ENCODE assay signal across 9 mouse cellular contexts in the genomic region with DNA sequence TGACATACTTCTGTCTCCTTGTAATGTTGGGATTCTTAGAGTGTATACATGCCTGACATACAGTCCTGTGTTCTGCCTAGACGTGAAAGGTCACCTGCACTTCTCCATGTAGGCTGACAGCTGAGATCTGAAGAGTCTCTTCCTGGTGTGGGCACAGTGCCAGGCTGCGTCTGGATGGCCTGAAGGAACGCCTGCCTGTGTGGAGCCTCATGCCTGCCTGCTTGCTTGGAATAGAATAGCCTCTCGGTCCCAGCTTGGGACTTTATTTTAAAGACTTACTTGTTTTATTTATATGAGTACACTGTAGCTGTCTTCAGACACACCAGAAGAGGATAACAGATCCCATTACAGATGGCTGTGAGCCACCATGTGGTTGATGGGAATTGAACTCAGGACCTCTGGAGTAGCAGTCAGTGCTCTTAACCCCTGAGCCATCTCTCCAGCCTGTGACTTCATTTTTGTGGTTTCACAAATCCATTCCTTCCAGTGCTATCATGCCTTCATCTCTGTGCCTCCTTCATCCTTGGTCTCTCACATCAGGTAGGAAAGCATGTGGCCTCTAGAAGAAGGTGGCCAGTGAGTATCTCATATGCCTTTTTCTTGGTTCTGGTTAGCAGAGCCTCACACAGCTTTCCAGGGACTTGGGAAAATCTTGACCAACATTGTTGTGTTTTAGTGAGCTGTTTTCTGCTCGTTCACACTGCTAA. TPM values are rescaled to one million over a fixed set of nuclear protein-coding genes. Genes with fewer than 3 reads are reported as not detected.
DNase-seq lines count a peak whose midpoint lies in the region; ATAC-seq and TF ChIP-seq lines count a peak whose summit lies in the region.
"Had no signal": no experiment of that assay in that cellular context is flagged by ENCODE, and none has a peak within 500 bp of the region (broad histone marks: within the 10 kb centered on the region; RNA-seq: fewer than 3 reads in every experiment).

No protein-coding gene starts in this region.

- 0 out of 2 replicates have a peak, but pooled peaks cover 3% of the 10 kb centered on the region for H3K36me3 ChIP-seq in lung, embryonic 14.5 days (ENCODE audit: insufficient read depth)

- peak overlapping the region; percentile 23; the same call in 1 of the 2 replicates for H3K4me2 ChIP-seq in lung, embryonic 14.5 days
- H3K4me2 ChIP-seq: limb, embryonic 12.5 days had no signal

- peak overlapping the region; percentile 9; the same call in 1 of the 2 replicates for H3K9ac ChIP-seq in lung, embryonic 14.5 days
- H3K9ac ChIP-seq: limb, embryonic 12.5 days had no signal

- intact Hi-C loops in gastrocnemius, adult 2 months (cut with DNase I) = no loop called here

- ATAC-seq in lung, embryonic 14.5 days (ENCODE audit: insufficient read depth) = peak; percentile 36
- no peak for ATAC-seq in frontal cortex, adult (ENCODE audit: low TSS enrichment)

- no peak for TF ChIP-seq POLR2A in bone marrow, adult 2 months (IDR thresholded peaks at IDR 0.05; ENCODE audit: borderline replicate concordance, control insufficient read depth, low read depth, low read length)

- H3K4me3 ChIP-seq in lung, embryonic 14.5 days (ENCODE audit: low read depth, low read length) = no peak overlapping the region
- no peak overlapping the region for H3K4me3 ChIP-seq in bone marrow, adult 2 months (replicated peaks; ENCODE audit: control insufficient read depth, low read depth, low read length)
- H3K4me3 ChIP-seq in gastrocnemius, adult 2 months = peak overlapping the region; percentile 27; the same call in 1 of the 2 replicates
- H3K4me3 ChIP-seq: limb, embryonic 12.5 days had no signal

- peak; percentile 65 for DNase-seq in lung, embryonic 14.5 days
- DNase-seq in lung, postnatal 36 days = no peak
- DNase-seq in gastrocnemius, adult 2 months = peak; percentile 86
- peak; percentile 79 to 86 for DNase-seq in kidney, postnatal 25 days
- no peak for DNase-seq in frontal cortex, postnatal 25 days (ENCODE audit: low spot score in 2 of 2)
- no peak for DNase-seq in thymus, postnatal 25 days

- H3K27me3 ChIP-seq in lung, embryonic 14.5 days (ENCODE audit: insufficient read depth, low read length) = no peaks in the 10 kb centered on the region
- H3K27me3 ChIP-seq: limb, embryonic 12.5 days had no signal

- TF ChIP-seq CTCF in lung, embryonic 14.5 days (IDR thresholded peaks at IDR 0.05; ENCODE audit: low read depth) = no peak
- no peak for TF ChIP-seq CTCF in bone marrow, adult 2 months (IDR thresholded peaks at IDR 0.05; ENCODE audit: control insufficient read depth, insufficient read depth, low read length)
- TF ChIP-seq CTCF in gastrocnemius, adult 2 months (IDR thresholded peaks at IDR 0.05) = no peak

- H3K4me1 ChIP-seq in lung, embryonic 14.5 days (ENCODE audit: insufficient read depth) = peaks cover 20% of the 10 kb centered on the region
- peaks cover 13% of the 10 kb centered on the region for H3K4me1 ChIP-seq in bone marrow, adult 2 months (ENCODE audit: control insufficient read depth, insufficient read depth, low read length)

- 19% methylated on average over 5 of the region's 5 CpGs for WGBS in lung, embryonic 14.5 days
- WGBS in bone marrow, adult 2 months = 50% methylated on average over 5 of the region's 5 CpGs

- peak overlapping the region; percentile 73 for H3K27ac ChIP-seq in lung, embryonic 14.5 days (ENCODE audit: low read depth)
- peak overlapping the region; percentile 68 for H3K27ac ChIP-seq in bone marrow, adult 2 months (ENCODE audit: control insufficient read depth, insufficient read depth, low read depth, low read length, poor library complexity)
- peak overlapping the region; percentile 67 for H3K27ac ChIP-seq in gastrocnemius, adult 2 months
- H3K27ac ChIP-seq: limb, embryonic 12.5 days had no signal

- H3K9me3 ChIP-seq in lung, embryonic 14.5 days (ENCODE audit: low read depth, low read length) = no peaks in the 10 kb centered on the region
- H3K9me3 ChIP-seq: limb, embryonic 12.5 days had no signal

RNA-seq across cellular contexts. Expression of gene Ptpn1, which starts 26.4 kb away (rescaled TPM):
- 59.3 and 61.3 TPM in 2 replicates for polyA plus RNA-seq in lung, embryonic 14.5 days (2014; fragmentation: Nextera tagmentation; extraction: Ambion mirVana)
- 13.7 and 34.3 TPM in 2 replicates for polyA plus RNA-seq in bone marrow, adult 2 months (2011; ENCODE audit: insufficient read depth, insufficient read length, low replicate concordance, missing spikeins)
- 10 to 100 TPM; 15.4 to 19.6 TPM for total RNA-seq in gastrocnemius, adult 2 months (2021)

RNA-seq across cellular contexts. Expression of gene Ripor3, which starts 52.2 kb away (rescaled TPM):
- 2.0 and 2.2 TPM in 2 replicates for polyA plus RNA-seq in lung, embryonic 14.5 days (2014; fragmentation: Nextera tagmentation; extraction: Ambion mirVana)
- 24.0 and 49.2 TPM in 2 replicates for polyA plus RNA-seq in bone marrow, adult 2 months (2011; ENCODE audit: insufficient read depth, insufficient read length, low replicate concordance, missing spikeins)
- under 1 TPM; 0.20 to 0.33 TPM for total RNA-seq in gastrocnemius, adult 2 months (2021)

Comparison
In these comparisons a context has a peak if more than half of its experiments do, and no peak if none do; other contexts are left out.
1. DNase-seq: peak in lung, embryonic 14.5 days (single experiment), gastrocnemius, adult 2 months (single experiment) and kidney, postnatal 25 days (2 of 2); none in lung, postnatal 36 days (single experiment), frontal cortex, postnatal 25 days (0 of 2) and thymus, postnatal 25 days (single experiment).
2. Peak in every context shown above with its lines, with median percentiles within 50 percentile points of each other: H3K27ac ChIP-seq.